Mouse (Mus musculus) naive thymus-derived CD4-positive, alpha-beta T cell, adult 2 months (primary cell): ENCODE results near the gene Cnnm4.
"Not testable (repeated sequence)": the region's sequence is repeated elsewhere in the genome, so short reads cannot be mapped to it uniquely, and the experiment has no call there.

Experiments used
- DNase-seq: peaks from one replicate; pipeline ENCODE4 v3.0.0-alpha.2; 2011; ENCODE audit warnings: low read depth

Gene Cnnm4

DNA sequence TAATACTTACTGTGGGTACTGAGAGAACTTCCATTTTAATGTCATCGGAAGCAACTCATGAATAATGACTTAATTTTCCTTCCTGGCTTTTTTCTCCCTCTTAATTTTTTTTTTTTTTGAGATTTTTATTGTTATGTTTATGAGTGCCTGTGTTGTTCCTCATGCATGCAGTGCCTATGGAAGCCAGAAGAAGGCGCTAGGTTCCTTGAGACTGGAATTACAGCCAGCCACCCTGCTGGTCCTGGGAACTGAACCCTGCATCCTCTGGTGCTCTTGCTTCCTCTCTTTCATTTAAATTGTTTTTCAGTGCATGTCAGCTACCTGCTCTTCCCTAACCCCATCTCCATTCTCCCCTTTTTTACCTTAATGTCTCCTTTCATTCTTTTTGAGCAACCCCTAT is 42.3 kb downstream of the Cnnm4 start:
- no peak for DNase-seq

- DNase-seq: no peak
These were observed 46.8 kb downstream of the Cnnm4 start for GRCm38 (mm10) chr1:36518259-36518658.

DNA sequence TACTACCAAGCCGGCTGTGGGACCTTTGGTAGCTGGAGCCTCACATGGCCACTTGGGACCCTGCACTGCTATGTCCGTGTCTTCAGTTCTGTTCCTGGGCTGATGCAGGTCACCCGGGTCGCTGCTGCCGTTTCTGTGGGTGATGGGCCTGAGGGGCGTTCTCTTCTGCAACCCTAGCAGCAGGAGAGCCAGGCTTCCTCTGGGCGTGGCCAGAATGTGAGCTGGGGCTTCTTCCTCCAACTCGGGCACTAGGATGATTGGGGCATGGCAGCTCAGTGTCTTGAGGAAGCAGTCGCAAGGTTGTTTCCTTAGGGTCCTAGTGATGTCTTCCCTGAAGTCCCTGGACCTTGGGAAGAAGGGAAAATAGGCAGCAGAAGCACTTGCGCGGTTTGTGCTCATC is 48.2 kb downstream of the Cnnm4 start:
- no peak for DNase-seq

- no peak for DNase-seq
These were observed 50.8 kb downstream of the Cnnm4 start for GRCm38 (mm10) chr1:36522210-36522609.

- no peak for DNase-seq
These were observed 52.1 kb downstream of the Cnnm4 start for GRCm38 (mm10) chr1:36523332-36524013.

DNA sequence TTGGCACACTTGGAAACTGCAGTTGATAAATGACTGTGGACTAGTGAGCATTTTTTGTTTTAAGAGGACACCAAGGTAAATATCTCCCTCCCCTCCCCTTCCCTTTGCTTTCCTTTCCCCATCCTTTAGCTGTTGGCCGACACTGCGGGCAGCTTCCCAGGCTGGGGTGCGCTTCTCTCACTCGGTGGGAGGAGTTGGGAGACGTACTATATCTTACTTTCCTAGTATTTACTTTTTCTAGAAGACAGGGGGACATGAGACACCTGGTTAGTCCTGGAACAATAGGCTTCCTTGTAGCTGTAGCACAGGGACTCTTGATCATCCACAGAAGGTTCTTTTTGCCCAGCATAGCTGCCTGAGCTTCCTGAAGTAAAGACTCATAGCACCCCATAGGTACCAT is 52.6 kb downstream of the Cnnm4 start:
- no peak for DNase-seq

- no peak for DNase-seq
These were observed 54.4 kb downstream of the Cnnm4 start for GRCm38 (mm10) chr1:36525774-36526173.

DNA sequence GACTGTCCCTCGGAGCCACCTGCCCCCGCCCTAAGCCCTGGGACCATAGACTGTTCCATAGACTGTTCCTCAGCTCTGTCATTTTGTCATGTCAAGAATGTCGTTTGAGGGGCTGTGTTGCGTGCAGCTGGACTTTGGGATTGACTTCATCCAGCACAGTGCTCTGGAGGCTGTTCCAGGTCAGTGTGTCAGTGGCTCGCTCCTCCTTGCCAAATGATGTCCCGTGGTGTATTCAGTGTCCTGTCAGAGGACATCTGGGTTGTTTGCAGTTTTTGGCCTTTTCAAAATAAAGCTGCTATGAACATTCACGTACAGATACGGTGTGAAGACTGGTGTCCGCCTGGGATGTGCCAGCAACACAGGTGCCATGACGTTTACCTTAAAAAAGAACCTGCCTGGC is 55.5 kb downstream of the Cnnm4 start:
- no peak for DNase-seq

DNA sequence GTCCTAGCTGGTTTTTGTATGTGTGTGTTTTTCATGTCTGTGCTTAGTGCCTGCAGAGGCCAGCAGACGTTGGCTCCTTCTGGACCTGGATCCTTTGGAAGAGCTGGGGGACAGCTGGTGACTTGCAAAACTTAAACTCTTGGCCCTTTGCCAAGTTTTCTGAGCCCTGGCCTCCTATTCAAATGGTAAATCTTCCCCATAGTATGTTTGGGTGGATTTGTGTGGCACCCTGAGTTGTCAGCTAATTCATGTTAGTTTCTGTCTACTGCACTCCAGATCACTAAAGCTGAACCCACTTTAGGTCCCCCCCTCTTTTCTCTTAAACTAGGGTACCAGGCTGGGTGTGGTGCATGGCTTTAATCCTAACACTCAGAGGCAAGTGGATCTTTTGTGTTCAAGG is 56.9 kb downstream of the Cnnm4 start:
- no peak for DNase-seq

DNA sequence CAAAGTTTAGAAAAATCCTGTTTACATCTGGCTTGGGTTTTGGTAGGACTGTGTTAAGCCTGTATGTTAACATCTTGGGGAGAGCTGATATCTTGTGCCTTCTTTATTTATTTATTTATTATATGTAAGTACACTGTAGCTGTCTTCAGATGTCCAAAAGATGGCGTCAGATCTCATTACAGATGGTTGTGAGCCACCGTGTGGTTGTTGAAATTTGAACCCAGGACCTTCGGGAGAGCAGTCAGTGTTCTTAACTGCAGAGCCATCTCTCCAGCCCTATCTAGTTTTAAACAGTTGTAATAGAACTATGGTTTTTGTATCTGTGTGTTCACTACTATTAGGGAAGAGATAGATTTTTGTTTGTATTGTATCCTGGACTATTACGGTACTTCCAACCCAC is 57.9 kb downstream of the Cnnm4 start:
- no peak for DNase-seq

DNA sequence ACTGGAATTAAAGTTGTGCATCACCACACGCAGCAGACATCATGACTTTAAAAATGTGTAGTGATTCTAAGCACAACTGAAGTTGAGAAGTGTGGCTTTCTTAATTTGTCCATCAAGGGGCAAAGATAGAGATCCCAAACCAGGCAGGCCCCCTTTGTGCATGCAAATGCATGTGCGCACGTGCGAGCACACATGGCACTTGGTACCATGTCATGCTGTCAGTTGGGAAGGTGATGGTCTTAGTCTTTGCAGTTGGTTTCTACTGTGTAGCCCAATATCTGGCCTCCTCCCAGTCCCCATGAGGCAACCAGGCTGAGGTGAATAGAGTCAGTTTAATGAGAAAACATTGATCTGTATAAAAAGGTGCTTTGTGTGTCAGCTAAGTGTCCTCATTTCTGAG is 58.5 kb downstream of the Cnnm4 start:
- no peak for DNase-seq

DNA sequence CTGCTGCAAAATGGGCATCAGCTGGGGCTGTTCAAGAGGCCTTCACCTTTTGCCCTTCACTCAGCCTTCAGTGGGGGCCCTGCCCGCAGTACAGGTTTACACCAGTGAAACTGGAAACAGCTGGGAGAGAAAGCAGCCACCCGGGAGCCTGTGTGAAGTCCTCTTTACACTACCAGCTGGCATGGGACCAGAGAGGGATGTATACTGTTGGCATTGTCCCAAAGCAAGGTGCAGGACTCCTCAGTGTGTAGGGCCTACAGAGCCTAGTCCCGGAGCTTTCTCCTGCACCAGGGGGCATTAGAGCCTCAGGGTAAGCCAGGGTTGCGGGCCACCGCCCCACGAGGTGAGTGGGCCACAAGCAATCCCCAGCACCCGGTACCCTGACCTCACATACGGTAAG is 59.1 kb downstream of the Cnnm4 start:
- no peak for DNase-seq

GRCm38 (mm10) chr1:36530962-36531361 is 59.5 kb downstream of the Cnnm4 start:
- DNase-seq: no peak

DNA sequence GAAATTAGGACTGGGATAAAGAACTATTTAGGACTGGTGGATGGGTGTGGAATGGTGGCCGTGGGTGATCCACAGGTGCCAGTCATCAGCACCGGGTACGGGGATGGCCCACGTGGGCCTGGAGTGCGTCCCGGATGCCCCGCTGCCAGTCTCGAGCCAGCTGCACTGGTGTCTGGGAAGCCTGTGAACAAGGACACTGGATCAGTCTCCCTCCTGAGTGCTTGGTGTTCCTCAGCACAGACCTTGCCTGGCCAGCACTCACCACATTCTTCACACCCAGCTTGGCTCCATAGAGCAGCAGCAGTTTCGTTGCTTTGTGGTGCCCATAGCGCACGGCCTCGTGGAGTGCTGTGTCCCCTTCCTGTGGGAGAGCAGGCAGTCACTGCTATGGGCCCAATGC is 60.0 kb downstream of the Cnnm4 start:
- no peak for DNase-seq

DNA sequence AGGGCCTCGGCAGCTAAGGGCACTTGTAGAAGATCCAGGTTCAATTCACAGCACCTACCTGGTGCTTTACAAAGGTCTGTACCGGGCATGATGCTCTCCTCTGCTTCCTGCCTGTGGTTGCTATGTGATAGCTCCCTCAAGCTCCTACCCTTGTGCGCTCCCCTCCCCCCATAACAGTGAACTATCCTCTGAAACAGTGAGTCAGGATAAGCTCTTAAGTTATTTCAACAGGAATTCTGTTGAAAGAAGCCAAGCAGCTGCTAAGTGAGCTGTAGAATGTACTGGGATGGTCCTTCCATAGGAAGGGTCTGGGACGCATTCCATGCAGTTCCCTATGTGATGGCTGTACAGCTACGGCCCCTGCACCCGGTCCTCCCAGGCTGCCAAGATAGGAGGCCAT is 62.1 kb downstream of the Cnnm4 start:
- DNase-seq: no peak

DNA sequence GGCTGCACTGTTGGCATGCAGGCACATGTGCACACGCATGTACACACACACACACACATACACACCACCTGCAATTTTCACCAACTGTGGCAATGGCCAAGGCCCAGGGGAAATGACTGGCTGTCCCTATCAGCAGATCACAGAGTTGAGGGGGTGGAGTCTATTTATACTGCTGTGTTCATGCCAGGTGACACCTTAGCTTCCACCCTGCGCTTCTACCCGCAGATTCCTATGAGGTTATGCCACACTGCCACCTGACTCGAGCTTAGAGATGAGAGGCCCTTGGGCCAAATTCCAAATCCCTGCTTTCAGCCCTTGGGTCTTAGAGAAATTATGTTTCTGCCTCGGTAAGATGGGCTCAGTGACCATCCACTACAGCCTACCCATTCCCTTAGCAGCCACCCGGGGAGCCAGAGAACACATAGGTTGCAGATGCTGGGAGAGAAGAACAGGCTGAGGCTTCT is 63.2 kb downstream of the Cnnm4 start:
- no peak for DNase-seq

DNA sequence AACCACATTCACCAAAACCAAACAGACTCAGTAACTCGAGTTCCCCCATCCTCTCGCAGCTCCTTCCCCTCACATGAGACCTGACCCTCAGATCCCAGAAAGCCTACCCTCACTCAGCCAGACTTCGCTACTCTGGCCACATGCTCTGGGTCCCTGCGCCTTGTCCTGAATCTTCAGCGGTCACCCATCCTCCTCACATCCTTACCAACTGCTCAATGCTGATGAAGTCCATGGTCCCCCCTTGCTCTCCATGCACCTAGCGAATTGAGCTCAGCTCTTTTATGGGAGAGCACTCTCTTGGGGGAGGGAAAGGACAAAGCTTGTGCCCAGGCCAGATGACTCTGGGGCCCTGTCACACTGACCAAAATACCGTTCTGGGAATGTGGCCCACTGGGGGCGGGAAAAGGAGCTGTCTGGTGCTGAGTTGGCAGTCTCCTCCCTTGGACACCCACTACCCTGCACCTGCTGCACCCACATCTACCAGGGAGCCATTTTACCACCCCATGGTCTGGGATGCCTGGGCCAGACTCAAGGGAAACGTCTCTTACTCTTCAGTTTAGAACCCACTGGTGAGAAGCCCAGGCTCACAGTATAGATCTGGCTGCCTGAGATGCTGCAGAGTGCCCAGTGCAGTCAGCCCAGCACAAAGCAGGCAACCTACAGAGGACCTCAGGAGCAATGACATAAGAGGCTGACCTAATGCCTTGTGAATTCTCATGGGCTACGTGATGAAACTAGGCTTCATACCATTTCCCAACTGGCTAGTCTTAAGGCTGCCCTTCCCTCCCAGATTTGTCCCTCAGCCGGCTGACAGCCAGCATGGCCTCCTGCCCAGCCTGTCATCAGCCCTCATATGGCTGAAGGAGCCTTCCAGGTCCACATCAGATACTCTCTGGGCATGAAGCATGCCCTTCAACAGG is 64.3 kb downstream of the Cnnm4 start:
- DNase-seq: no peak

DNA sequence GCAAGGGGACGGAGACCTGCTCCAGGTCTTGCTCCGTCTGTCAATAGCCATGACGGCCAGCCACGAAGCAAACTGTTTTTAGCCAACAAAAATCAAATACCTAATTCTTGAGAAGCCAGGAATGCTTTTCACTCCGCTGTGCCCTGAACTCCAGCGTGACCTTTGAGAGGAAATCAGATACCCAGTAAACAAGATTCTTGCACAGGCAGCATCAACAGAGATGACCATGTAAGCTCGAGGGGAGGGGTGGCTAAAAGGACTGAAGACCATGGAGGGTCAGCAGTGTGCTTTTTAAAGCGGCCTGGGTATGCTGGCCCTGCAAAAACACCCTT is 64.9 kb downstream of the Cnnm4 start:
- no peak for DNase-seq

DNA sequence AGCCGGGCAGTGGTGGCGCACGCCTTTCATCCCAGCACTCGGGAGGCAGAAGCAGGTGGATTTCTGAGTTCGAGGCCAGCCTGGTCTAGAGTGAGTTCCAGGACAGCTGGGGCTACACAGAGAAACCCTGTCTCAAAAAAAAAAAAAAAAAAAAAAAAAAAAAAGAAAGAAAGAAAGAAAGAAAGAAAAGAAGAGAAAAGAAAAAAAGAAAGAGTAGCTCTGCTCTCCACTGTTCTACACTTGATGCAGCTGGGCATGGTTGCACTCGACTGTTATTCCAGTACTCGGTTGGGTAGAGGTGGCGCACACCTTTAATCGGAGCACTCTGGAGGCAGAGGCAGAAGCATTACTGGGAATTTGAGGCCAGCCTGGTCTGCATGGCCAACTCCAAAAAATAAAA is 65.4 kb downstream of the Cnnm4 start, which contains the start of gene Ankrd23:
Ankrd23 (minus strand) TSS at position 101 of the 400 bp plus-strand sequence.
- not testable (repeated sequence) for DNase-seq

GRCm38 (mm10) chr1:36538727-36539126 is 67.3 kb downstream of the Cnnm4 start:
- DNase-seq: no peak

DNA sequence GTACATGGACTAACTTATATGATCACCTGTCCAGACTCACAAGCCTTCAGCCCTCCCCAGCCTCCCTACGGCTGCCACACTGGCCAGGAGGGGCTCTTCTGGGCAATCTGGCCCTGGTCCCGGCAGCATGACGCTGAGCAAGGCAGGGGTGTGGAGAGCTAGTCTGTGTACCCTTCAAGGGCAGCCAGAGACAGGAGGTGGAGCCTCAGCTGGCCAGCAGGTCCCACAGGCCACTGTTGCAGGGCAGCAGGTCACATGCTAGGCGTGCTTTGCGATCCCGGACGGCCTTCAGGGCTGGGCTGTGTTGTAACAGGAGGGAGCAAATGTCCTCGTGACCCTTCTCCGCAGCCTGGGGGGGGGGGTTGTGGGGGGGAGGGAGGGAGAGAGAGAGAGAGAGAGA is 67.8 kb downstream of the Cnnm4 start, which contains the start of gene Gm42417:
Gm42417 (minus strand) TSS at position 244 of the 400 bp plus-strand sequence.
- DNase-seq: no peak

DNA sequence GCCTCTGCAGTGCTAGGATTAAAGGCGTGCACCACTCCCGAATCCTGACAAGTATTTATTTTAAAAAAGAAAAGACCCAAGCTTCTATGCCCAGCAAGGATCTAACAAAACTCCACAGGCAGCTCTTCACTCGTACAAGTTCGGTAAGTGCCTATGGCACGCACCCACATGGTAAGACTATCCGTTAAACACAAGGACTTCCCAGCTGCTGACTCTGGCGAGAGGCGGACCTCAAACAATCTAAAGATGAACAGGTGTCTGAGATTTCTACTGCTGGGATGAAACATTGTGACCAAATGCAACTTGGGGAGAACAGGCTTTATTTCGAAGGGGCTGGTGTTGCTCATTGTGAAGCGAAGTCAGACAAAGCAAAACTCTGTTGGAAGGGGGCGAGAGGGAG is 68.7 kb downstream of the Cnnm4 start:
- DNase-seq: no peak

DNA sequence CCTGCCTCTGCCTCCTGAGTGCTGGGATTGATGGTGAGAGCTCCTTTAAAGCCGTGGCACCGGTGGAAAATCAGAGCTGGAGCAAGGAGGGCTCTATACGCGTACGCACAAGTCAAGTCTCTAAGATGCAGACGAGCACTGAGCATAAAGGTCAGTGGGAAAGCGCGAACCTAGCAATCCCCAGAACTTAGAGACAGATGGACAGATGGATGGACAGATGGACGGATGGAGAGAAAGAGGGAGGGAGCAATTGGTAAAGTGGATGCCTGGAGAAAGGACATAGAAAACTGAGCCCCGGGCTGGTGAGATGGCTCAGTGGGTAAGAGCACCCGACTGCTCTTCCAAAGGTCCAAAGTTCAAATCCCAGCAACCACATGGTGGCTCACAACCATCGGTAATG is 69.4 kb downstream of the Cnnm4 start:
- no peak for DNase-seq
